Mouse (Mus musculus) Patski (cell line): Measurements from ENCODE around the gene Gjb5. TPM values are rescaled to one million over a fixed set of nuclear protein-coding genes. Genes with fewer than 3 reads are reported as not detected.

Experiments used
- ATAC-seq: fragments of 100-300 bp; one replicate; pipeline ENCODE4 v1.8.0; 2021
- CTCF ChIA-PET: fragments of 350-600 bp; sonication (Branson Sonifier 250); formaldehyde crosslinking; loops from one replicate; lab custom pipeline; 2022; ENCODE audit warnings: inconsistent platforms; lab: Charles Lee
- POLR2A ChIA-PET: fragments of 350-600 bp; sonication (Branson Sonifier 250); formaldehyde crosslinking; loops from one replicate; lab custom pipeline; 2022; ENCODE audit warnings: antibody characterized with exemption, inconsistent platforms; lab: Charles Lee
- DNase-seq: peaks from one replicate; pipeline ENCODE4 v3.0.0-alpha.2; 2011; ENCODE audit warnings: low read depth, low spot score
- H3K27me3 ChIP-seq: fragments of 371-371 bp; one replicate; pipeline ENCODE4 v1.5.1; 2021
- CTCF ChIP-seq: fragments of 100-300 bp; IDR thresholded peaks from one replicate; pipeline ENCODE4 v1.5.1; 2021
- in situ Hi-C: fragments of 300-500 bp; cut with MboI; formaldehyde crosslinking; loops from 3 replicates; pipeline ENCODE4 v1.11.1; 2018; ENCODE audit warnings: low pct_unique_long_range_greater_than_20kb, mixed read lengths
- polyA plus RNA-seq: library from polyadenylated mRNA; unstranded; gene quantifications from one replicate; pipeline ENCODE4 v1.2.3, GENCODE M21; 2021

Gene Gjb5
- polyA plus RNA-seq = 0.04 TPM

DNA sequence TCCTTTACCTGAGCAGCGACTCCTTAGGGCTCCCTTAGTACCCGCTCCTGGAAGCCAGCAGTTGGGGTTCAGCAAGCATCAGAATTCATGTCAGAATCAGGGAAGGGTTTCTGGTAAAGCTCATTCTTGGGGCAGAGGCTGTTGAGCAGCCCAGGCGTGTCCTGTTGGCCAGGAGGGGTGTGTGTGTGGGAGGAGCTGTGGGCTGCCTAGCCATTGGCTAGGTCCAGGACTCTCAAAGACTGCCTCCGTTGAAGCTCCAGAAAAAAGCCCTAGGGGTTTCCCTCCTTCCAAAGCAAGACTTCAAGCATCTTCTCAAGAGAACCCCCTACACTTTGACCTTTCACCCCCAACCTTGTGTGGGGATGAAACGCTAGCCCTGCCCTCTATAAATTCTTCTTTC lies at the start of gene Gjb5:
TSS of gene Gjb5 (minus strand) at position 164 of the 400 bp plus-strand sequence.
- no peak for DNase-seq
- CTCF ChIA-PET = no interaction called here

DNA sequence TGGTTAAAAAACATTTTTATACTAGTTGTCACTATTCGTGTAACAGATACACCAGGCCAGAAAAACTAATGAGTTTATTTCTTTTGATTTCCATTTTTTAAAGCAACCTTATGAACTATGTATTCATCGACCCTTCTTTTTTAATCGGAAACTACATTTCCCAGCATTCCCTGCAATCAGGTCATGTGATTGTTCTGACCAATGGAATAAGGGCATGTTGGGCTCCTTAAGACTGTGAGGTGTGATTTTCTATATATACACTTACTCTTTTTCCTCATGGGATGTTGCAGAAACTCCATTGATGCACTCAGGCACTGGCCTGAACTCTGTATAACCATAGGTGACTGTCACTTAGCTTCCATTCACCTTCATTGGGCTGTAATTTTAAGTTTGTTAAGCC lies 44.6 kb upstream of the Gjb5 start:
- DNase-seq (no peak), ATAC-seq (no peak)
- ChIA-PET POLR2A (no interaction called here), CTCF (no interaction called here)
- in situ Hi-C loops = no loop called here
- no peak for TF ChIP-seq CTCF
- peaks cover 14% of the 10 kb centered on the region for H3K27me3 ChIP-seq

More for the DNA sequence above, at the start of gene Gjb5:
- ATAC-seq = no peak
- no peaks in the 10 kb centered on the region for H3K27me3 ChIP-seq
- POLR2A ChIA-PET = no interaction called here
- no peak for TF ChIP-seq CTCF
- in situ Hi-C loops = no loop called here

DNA sequence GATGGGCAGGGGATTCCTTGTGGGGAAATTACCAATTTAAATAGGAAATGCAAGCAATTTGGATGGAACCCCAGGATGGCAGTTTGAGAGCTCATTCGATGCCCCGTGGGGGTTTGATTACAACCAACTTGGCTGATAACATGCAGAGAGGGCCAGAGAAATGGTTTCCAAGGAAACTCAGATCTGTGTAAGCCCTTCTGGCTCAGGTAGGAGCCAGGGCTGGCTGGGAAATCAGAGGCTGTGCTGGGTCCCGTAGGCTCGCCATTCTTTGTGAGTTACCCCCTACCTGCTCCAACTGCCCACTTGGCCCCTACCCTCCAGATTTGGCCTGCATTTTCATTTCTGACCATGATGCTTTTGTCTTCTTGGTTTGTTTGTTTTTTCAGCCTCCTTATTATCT lies 44.2 kb upstream of the Gjb5 start:
- CTCF ChIA-PET = no interaction called here
- ATAC-seq (no peak), DNase-seq (no peak)
- POLR2A ChIA-PET = no interaction called here
- no peak for TF ChIP-seq CTCF
- in situ Hi-C loops = no loop called here
- H3K27me3 ChIP-seq = peaks cover 14% of the 10 kb centered on the region

DNA sequence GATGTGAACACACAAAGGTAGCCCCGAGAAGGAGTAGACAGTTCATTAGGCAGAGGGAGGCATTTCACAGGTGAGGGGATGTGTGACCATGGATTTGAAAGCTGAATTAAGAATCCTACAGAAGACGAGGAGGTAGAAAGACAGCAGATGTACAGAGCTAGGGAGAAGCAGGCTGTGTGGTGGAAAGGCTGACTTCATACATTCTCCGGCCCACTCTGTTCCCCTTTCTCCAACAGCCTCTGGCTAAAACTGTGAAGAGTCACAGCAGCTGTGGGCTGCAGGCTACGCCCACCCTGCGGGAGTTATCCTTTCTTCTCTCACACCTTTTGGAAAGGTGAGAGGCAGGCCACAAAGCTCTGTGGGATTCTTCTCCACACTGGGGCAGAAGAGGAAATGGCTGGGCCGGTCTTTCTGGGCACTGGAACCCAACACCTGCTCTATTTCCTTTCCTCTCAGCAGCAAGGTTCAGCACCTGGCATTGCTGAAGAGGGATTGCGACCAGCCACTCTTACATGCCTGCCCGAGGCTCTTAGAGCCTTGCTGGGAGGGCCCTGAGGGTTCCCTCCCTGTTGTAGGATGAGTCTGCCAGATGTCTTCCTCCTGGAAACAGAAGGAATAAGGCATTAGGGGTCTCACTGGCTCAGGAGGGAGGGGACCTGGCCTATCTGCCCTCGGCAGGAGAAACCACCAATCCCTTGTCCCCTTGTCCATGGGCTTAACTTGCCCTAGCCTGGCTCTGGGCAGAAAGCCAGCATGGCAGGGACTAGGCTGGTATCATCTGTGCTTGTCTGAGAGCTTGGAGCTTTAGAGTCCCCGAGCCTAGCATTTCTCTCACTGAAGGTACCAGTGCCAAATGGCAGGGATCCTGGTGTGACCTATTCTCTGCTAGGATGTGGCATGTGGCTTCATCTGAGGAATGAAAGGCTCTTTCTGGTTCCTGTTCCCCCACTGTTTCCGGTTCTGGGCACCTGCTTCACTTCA lies 42.5 kb upstream of the Gjb5 start:
- CTCF ChIA-PET = no interaction called here
- in situ Hi-C loops = no loop called here

DNA sequence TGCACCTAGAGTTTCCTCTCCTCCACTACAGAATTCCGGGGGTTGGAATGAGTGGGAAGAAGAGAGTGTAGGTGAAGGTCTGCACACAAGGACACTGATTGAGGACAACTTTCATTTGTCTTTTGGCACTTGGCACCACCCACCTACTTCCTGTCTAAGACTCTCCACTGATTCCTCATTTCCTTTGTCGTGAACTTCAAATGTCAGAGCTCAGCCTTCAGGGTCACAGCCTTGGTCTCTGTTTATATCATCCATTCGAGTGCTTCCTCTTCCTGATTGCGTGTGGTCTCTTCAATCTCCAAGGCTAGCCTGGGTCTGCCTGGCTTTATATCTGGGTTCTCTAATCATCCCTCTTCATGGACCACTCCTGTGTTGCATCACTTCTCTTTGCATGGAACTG lies 37.6 kb upstream of the Gjb5 start:
- ChIA-PET CTCF (no interaction called here), POLR2A (no interaction called here)
- ATAC-seq (no peak), DNase-seq (no peak)
- in situ Hi-C loops = no loop called here
- peaks cover 6% of the 10 kb centered on the region for H3K27me3 ChIP-seq
- TF ChIP-seq CTCF = no peak

More for the DNA sequence above, 42.5 kb upstream of the Gjb5 start:
- DNase-seq (no peak), ATAC-seq (no peak)
- H3K27me3 ChIP-seq = peaks cover 6% of the 10 kb centered on the region
- POLR2A ChIA-PET = no interaction called here
- TF ChIP-seq CTCF = no peak

DNA sequence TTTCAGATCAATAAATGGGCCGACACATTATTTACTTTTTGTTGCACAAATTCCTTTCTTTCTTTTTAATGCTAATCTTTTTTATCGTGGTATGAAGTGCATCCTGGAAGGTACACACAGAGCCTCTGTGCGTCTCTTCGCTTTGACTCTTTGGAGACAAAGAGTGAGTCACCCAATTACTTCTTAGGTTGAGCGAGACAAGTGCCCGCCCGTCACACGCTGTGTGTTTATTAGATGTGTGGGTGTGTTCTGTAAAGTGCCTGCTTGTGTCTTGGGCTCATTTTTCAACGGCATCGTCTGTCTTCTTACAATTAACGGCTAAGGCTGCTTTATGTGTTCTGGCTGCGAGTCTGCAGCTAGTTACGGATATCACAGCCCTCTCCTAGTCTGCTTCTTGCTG lies 31.7 kb upstream of the Gjb5 start:
- TF ChIP-seq CTCF = no peak
- CTCF ChIA-PET = no interaction called here
- POLR2A ChIA-PET = no interaction called here
- DNase-seq (no peak), ATAC-seq (no peak)
- in situ Hi-C loops = no loop called here
- peaks cover 3% of the 10 kb centered on the region for H3K27me3 ChIP-seq

DNA sequence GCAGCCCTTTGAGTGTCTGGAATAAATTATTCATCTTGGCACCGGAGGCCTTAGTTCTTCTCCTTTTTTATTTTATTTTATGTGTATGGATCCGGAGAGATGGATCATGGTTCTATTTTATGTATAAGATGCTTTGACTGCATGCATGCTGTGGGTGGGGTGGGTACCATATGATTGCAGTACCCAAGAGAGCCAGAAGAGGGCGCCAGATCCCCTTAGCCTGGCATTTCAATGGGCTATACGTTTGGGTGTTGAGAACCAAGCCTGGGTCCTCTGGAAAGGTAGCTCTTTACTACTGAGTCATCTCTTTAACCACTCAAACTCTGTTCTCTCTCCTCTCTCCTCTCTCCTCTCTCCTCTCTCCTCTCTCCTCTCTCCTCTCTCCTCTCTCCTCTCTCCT lies 19.4 kb upstream of the Gjb5 start:
- ATAC-seq (no peak), DNase-seq (no peak)
- TF ChIP-seq CTCF = peak; percentile 49
- H3K27me3 ChIP-seq = no peaks in the 10 kb centered on the region
- POLR2A ChIA-PET = no interaction called here
- CTCF ChIA-PET = no interaction called here
- in situ Hi-C loops = no loop called here

DNA sequence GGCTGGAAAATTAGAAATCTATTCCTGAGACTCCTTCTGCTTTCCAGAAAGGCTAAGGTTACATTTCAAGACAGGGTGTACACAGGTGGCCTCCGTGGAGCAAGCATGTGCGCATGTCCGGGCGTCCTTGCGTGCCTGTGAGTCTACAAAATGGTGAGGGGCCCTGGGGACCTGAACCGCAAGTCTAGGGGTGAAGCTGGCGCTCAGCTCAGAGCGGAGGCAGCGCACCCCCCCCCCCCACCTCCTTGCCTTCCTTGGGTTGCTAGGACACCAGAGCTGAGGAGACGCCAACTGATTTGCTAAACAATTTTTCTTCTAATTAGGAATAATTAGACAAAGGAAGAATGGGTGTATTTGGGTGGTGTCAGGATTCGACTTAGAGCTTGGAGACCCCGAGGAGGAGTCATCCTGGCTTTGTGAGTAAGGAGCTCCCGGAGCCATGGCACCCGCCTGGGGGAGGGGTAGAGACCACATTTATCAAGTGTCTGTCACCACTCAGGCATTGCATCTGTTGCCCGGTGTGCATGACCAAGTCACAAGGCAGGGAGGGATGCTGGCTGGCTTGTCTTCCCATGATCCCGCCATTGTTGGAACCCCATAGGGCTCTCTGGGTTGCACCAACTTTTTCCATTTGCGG lies 17.7 kb upstream of the Gjb5 start:
- DNase-seq (no peak), ATAC-seq (no peak)
- H3K27me3 ChIP-seq = no peaks in the 10 kb centered on the region
- ChIA-PET POLR2A (no interaction called here), CTCF (no interaction called here)
- in situ Hi-C loops = no loop called here
- no peak for TF ChIP-seq CTCF

DNA sequence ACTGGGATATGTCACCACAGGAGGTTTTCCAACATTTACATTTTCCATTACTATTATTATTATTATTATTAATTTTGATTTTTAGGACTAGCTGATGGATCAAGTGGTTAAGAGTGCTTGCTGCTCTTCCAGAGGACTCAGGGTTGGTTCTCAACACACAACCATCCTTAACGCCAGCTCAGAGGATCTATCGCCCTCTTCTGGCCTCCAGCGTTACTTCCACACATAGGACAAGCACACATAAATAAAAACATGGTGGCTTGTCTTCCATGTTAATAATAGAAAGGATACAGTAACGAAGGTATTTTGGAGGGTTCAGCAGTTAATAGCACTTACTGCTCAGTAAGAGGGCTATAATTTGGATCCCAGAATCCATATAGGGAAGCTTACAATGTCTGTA lies 16.7 kb upstream of the Gjb5 start:
- CTCF ChIA-PET = no interaction called here
- DNase-seq (no peak), ATAC-seq (no peak)
- no peaks in the 10 kb centered on the region for H3K27me3 ChIP-seq
- POLR2A ChIA-PET = no interaction called here
- in situ Hi-C loops = no loop called here
- peak; percentile 34 for TF ChIP-seq CTCF

DNA sequence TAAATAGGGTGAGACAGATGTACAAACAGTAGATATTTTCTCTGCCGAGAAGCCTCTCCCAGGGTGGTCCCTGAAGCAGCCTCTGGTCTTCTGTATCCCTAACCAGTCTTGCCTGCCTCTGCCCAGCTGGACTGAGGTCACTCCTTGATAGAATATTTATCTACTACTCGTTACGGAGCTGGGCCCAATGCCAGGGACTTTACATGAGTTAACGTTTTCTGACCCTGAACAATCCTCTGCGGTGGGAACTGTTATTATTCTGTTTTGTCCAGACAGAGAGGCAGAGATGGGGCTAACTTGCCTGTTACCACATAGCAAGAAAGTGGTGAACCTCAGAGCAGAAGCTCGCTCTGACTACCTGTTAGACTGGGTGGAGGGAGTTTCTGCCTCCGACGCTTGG lies 15.5 kb upstream of the Gjb5 start:
- peak; percentile 51 for DNase-seq
- POLR2A ChIA-PET = no interaction called here

DNA sequence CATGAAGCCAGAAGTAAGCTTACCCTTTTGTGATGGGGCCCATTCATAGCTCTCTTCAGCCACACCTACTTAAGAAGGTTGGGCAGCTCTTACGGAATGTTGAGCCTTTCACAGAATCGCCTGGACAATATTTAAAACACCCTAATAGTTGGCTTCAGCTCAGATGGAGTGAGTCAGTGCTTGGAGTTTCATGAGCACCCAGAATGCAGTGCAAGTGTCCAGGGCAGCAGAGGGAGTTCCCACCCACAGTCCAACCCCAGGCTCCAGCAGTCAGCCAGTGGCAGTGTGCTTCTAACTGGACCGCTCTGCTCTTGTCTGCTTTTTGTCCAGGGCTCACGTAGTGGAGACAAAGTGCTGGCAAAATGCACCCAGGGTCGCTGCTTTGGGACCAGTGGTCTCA lies 13.6 kb upstream of the Gjb5 start:
- H3K27me3 ChIP-seq = no peaks in the 10 kb centered on the region
- in situ Hi-C loops = no loop called here
- ChIA-PET POLR2A (no interaction called here), CTCF (no interaction called here)
- no peak for TF ChIP-seq CTCF
- ATAC-seq (no peak), DNase-seq (no peak)

More for the DNA sequence above, 15.5 kb upstream of the Gjb5 start:
- no peak for TF ChIP-seq CTCF
- CTCF ChIA-PET = no interaction called here
- ATAC-seq = peak; percentile 34
- no peaks in the 10 kb centered on the region for H3K27me3 ChIP-seq
- in situ Hi-C loops = no loop called here
